Mouse (Mus musculus) liver, postnatal 0 days (tissue): ENCODE measurements around the gene Adarb2. TPM values are rescaled to one million over a fixed set of nuclear protein-coding genes. Genes with fewer than 3 reads are reported as not detected.
"Not testable (repeated sequence)": the region's sequence is repeated elsewhere in the genome, so short reads cannot be mapped to it uniquely, and the experiment has no call there.

ENCODE experiments used
- ATAC-seq: fragments of 200-750 bp; cut with Nextera tagmentation; 2 replicates; pipeline ENCODE4 v1.8.0; 2017; ENCODE audit warnings: mild to moderate bottlenecking, moderate library complexity
- DNase-seq: peaks from one replicate; pipeline ENCODE4 v3.0.0-alpha.2; 2016
- H3K27ac ChIP-seq: fragments of 300-500 bp; sonication (generic); 2 replicates; pipeline ENCODE4 v1.5.1; 2014; ENCODE audit warnings: antibody characterized with exemption, moderate library complexity, mild to moderate bottlenecking, low read depth
- H3K27me3 ChIP-seq: fragments of 300-500 bp; sonication (generic); 2 replicates; pipeline ENCODE4 v1.6.1; 2014; ENCODE audit warnings: low read length, control low read depth, mixed read lengths; ENCODE audit not compliant: insufficient read depth
- H3K36me3 ChIP-seq: fragments of 300-500 bp; sonication (generic); replicated peaks from 2 replicates; pipeline ENCODE4 v1.6.1; 2014; ENCODE audit warnings: mild to moderate bottlenecking, control low read depth, low read length, moderate library complexity, mixed read lengths; ENCODE audit not compliant: insufficient read depth
- H3K4me1 ChIP-seq: fragments of 300-500 bp; sonication (generic); 2 replicates; pipeline ENCODE4 v1.6.1; 2014; ENCODE audit warnings: antibody characterized with exemption, mild to moderate bottlenecking, control low read depth; ENCODE audit not compliant: insufficient read depth
- H3K4me2 ChIP-seq: fragments of 300-500 bp; sonication (generic); 2 replicates; pipeline ENCODE4 v1.6.1; 2014; ENCODE audit warnings: low read depth, mild to moderate bottlenecking, low read length, moderate library complexity, mixed read lengths
- H3K4me3 ChIP-seq: fragments of 300-500 bp; sonication (generic); 2 replicates; pipeline ENCODE4 v1.5.1; 2014; ENCODE audit warnings: low read depth, low read length
- H3K9ac ChIP-seq: fragments of 300-500 bp; sonication (generic); replicated peaks from 2 replicates; pipeline ENCODE4 v1.6.1; 2014; ENCODE audit warnings: mild to moderate bottlenecking, moderate library complexity
- H3K9me3 ChIP-seq: fragments of 300-500 bp; sonication (generic); 2 replicates; pipeline ENCODE4 v1.6.1; 2016; ENCODE audit warnings: mild to moderate bottlenecking, control low read depth, low read length, mixed read lengths
- CTCF ChIP-seq: sonication (generic); IDR thresholded peaks from 2 replicates; pipeline ENCODE4 v1.5.1; 2016; ENCODE audit warnings: antibody characterized with exemption, low read depth
- EP300 ChIP-seq: IDR thresholded peaks from 2 replicates; pipeline ENCODE4 v1.6.1; 2016; ENCODE audit warnings: antibody characterized with exemption, low read depth, mild to moderate bottlenecking
- WGBS: fragments of 180-500 bp; shearing (Covaris S2); extraction: QIAGEN DNeasy Blood & Tissue Kit; methylation state at CpG from one replicate; pipeline ENCODE4 v1.1.7; 2014; ENCODE audit not compliant: insufficient replicate concordance; 5-methylcytosine and 5-hydroxymethylcytosine counted together
- polyA plus RNA-seq: library from polyadenylated mRNA; unstranded; fragments of >200 nt; fragmentation: Nextera tagmentation; extraction: Ambion mirVana; gene quantifications from 2 replicates; pipeline ENCODE4 v1.2.1, GENCODE M21; 2015

The Adarb2 gene
- polyA plus RNA-seq, 1 experiment from 2014 or later: 0.02 TPM

- no peaks in the 10 kb centered on the region for H3K4me1 ChIP-seq
- no peaks in the 10 kb centered on the region for H3K27me3 ChIP-seq
- no peak overlapping the region for H3K4me2 ChIP-seq
- H3K27ac ChIP-seq: no peak overlapping the region
- TF ChIP-seq EP300 (no peak), CTCF (no peak)
- DNase-seq (no peak), ATAC-seq (no peak)
- H3K9ac ChIP-seq: no peak overlapping the region
- 61% methylated on average over 4 of the region's 4 CpGs for WGBS
- no peaks in the 10 kb centered on the region for H3K36me3 ChIP-seq
- H3K4me3 ChIP-seq: no peak overlapping the region
- H3K9me3 ChIP-seq: no peaks in the 10 kb centered on the region
These were observed 394.4 kb downstream of the Adarb2 start for GRCm38 (mm10) chr13:8596977-8597646.

GRCm38 (mm10) chr13:8597647-8598017 is 395.0 kb downstream of the Adarb2 start:
- H3K9me3 ChIP-seq: no peaks in the 10 kb centered on the region
- ATAC-seq (no peak), DNase-seq (no peak)
- H3K27ac ChIP-seq: no peak overlapping the region
- H3K36me3 ChIP-seq: no peaks in the 10 kb centered on the region
- TF ChIP-seq CTCF (no peak), EP300 (no peak)
- H3K4me2 ChIP-seq: no peak overlapping the region
- H3K27me3 ChIP-seq: no peaks in the 10 kb centered on the region
- H3K9ac ChIP-seq: no peak overlapping the region
- no peaks in the 10 kb centered on the region for H3K4me1 ChIP-seq
- H3K4me3 ChIP-seq: no peak overlapping the region
- 70% methylated on average over 6 of the region's 6 CpGs for WGBS

- ATAC-seq (no peak), DNase-seq (no peak)
- no peak overlapping the region for H3K27ac ChIP-seq
- H3K9me3 ChIP-seq: no peaks in the 10 kb centered on the region
- 58% methylated on average over 2 of the region's 2 CpGs for WGBS
- no peaks in the 10 kb centered on the region for H3K36me3 ChIP-seq
- no peak overlapping the region for H3K4me3 ChIP-seq
- H3K4me2 ChIP-seq: no peak overlapping the region
- no peaks in the 10 kb centered on the region for H3K4me1 ChIP-seq
- no peak overlapping the region for H3K9ac ChIP-seq
- no peaks in the 10 kb centered on the region for H3K27me3 ChIP-seq
- TF ChIP-seq CTCF: no peak
- TF ChIP-seq EP300: no peak
These were observed 403.0 kb downstream of the Adarb2 start for GRCm38 (mm10) chr13:8605645-8606044.

- H3K36me3 ChIP-seq: no peaks in the 10 kb centered on the region
- no peaks in the 10 kb centered on the region for H3K9me3 ChIP-seq
- H3K27me3 ChIP-seq: no peaks in the 10 kb centered on the region
- no peak overlapping the region for H3K4me3 ChIP-seq
- no peaks in the 10 kb centered on the region for H3K4me1 ChIP-seq
- no peak for ATAC-seq
- no peak overlapping the region for H3K27ac ChIP-seq
- TF ChIP-seq EP300 (no peak), CTCF (no peak)
- WGBS: 78% methylated on average over 12 of the region's 12 CpGs
- no peak for DNase-seq
- H3K9ac ChIP-seq: no peak overlapping the region
- H3K4me2 ChIP-seq: no peak overlapping the region
These were observed 405.4 kb downstream of the Adarb2 start for GRCm38 (mm10) chr13:8608040-8608439.

GRCm38 (mm10) chr13:8608918-8609317 is 406.3 kb downstream of the Adarb2 start:
- H3K9ac ChIP-seq, H3K27me3 ChIP-seq, H3K4me1 ChIP-seq, ATAC-seq, H3K4me2 ChIP-seq, H3K4me3 ChIP-seq, H3K27ac ChIP-seq, H3K36me3 ChIP-seq, H3K9me3 ChIP-seq, DNase-seq: not testable (repeated sequence)
- WGBS: 65% methylated on average over 6 of the region's 6 CpGs

GRCm38 (mm10) chr13:8610956-8611355 is 408.3 kb downstream of the Adarb2 start:
- 79% methylated on average over 8 of the region's 8 CpGs for WGBS
- Histone ChIP-seq H3K9me3 (no peaks in the 10 kb centered on the region), H3K4me2 (no peak overlapping the region), H3K9ac (no peak overlapping the region), H3K4me1 (no peaks in the 10 kb centered on the region), H3K36me3 (no peaks in the 10 kb centered on the region), H3K27me3 (no peaks in the 10 kb centered on the region), H3K4me3 (no peak overlapping the region), H3K27ac (no peak overlapping the region)
- ATAC-seq (no peak), DNase-seq (no peak)
- TF ChIP-seq CTCF: no peak
- TF ChIP-seq EP300: no peak
